Mouse (Mus musculus) liver, embryonic 14.5 days (tissue): Measurements from ENCODE around the gene Prkg1.

ENCODE experiments used
- CTCF ChIP-seq: IDR thresholded peaks from 2 replicates; pipeline ENCODE4 v1.5.1; 2016; ENCODE audit warnings: antibody characterized with exemption, low read depth, control low read depth
- EP300 ChIP-seq: IDR thresholded peaks from 2 replicates; pipeline ENCODE4 v1.6.1; 2016; ENCODE audit warnings: antibody characterized with exemption, low read depth

DNA sequence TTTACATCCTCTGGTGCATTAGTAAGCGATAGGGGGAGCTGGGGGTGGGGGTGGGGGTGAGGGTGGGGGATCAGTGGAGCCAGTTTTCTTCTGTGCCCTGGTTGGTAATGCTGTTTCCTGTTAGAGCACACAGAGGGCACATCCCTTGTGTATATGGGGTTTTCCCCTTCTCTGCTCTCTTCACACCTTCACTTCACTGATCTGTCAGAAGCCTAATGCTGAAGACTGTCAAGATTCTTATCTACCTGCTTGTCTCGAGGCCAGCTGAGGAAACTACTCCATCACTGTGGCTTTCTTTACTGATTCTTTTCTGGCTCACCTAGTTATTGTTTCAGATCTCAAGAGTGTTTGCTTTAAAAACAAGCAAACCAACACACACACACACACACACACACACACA lies 554.4 kb downstream of the Prkg1 start:
- no peak for TF ChIP-seq CTCF
- TF ChIP-seq EP300 = no peak
